Mouse (Mus musculus) stomach, embryonic 15.5 days (tissue): ENCODE measurements around the gene Kynu. TPM values are rescaled to one million over a fixed set of nuclear protein-coding genes. Genes with fewer than 3 reads are reported as not detected.

Experiments
- ATAC-seq: fragments of 200-750 bp; cut with Nextera tagmentation; 2 replicates; pipeline ENCODE4 v1.8.0; 2017; ENCODE audit warnings: low read depth, moderate number of reproducible peaks, moderate TSS enrichment; ENCODE audit not compliant: insufficient read depth, low FRiP score
- H3K27ac ChIP-seq: fragments of 300-500 bp; sonication (generic); 2 replicates; pipeline ENCODE4 v1.5.1; 2015; ENCODE audit warnings: mild to moderate bottlenecking, inconsistent platforms
- H3K27me3 ChIP-seq: fragments of 300-500 bp; sonication (generic); replicated peaks from 2 replicates; pipeline ENCODE4 v1.6.1; 2015; ENCODE audit warnings: inconsistent platforms
- H3K36me3 ChIP-seq: fragments of 300-500 bp; sonication (generic); 2 replicates; pipeline ENCODE4 v1.6.1; 2015; ENCODE audit warnings: inconsistent platforms
- H3K4me1 ChIP-seq: fragments of 300-500 bp; sonication (generic); 2 replicates; pipeline ENCODE4 v1.6.1; 2015; ENCODE audit warnings: inconsistent platforms
- H3K4me2 ChIP-seq: fragments of 300-500 bp; sonication (generic); 2 replicates; pipeline ENCODE4 v1.6.1; 2015; ENCODE audit warnings: mild to moderate bottlenecking, inconsistent platforms
- H3K4me3 ChIP-seq: fragments of 300-500 bp; sonication (generic); replicated peaks from 2 replicates; pipeline ENCODE4 v1.5.1; 2015; ENCODE audit warnings: inconsistent platforms
- H3K9ac ChIP-seq: fragments of 300-500 bp; sonication (generic); 2 replicates; pipeline ENCODE4 v1.6.1; 2015; ENCODE audit warnings: inconsistent platforms
- H3K9me3 ChIP-seq: fragments of 300-500 bp; sonication (generic); 2 replicates; pipeline ENCODE4 v1.6.1; 2016; ENCODE audit warnings: inconsistent platforms
- WGBS: fragments of 180-500 bp; shearing (Covaris S2); methylation state at CpG from one replicate; pipeline ENCODE4 v1.1.7; 2015; 5-methylcytosine and 5-hydroxymethylcytosine counted together
- polyA plus RNA-seq: library from polyadenylated mRNA; unstranded; fragments of >200 nt; fragmentation: Nextera tagmentation; extraction: Ambion mirVana; gene quantifications from 2 replicates; pipeline ENCODE4 v1.2.1, GENCODE M21; 2015

The Kynu gene
- polyA plus RNA-seq, 1 experiment from 2014 or later: 1.5 TPM

GRCm38 (mm10) chr2:43674098-43674497 is 119.0 kb downstream of the Kynu start:
- no peaks in the 10 kb centered on the region for H3K36me3 ChIP-seq
- H3K4me2 ChIP-seq: no peak overlapping the region
- H3K4me3 ChIP-seq: no peak overlapping the region
- H3K9ac ChIP-seq: no peak overlapping the region
- 53% methylated on average over 3 of the region's 3 CpGs for WGBS
- H3K4me1 ChIP-seq: no peaks in the 10 kb centered on the region
- H3K27ac ChIP-seq: no peak overlapping the region
- H3K9me3 ChIP-seq: no peaks in the 10 kb centered on the region
- no peaks in the 10 kb centered on the region for H3K27me3 ChIP-seq
- ATAC-seq: no peak

GRCm38 (mm10) chr2:43675277-43675676 is 120.1 kb downstream of the Kynu start:
- no peak overlapping the region for H3K9ac ChIP-seq
- 65% methylated on average over 4 of the region's 4 CpGs for WGBS
- no peak overlapping the region for H3K4me3 ChIP-seq
- no peaks in the 10 kb centered on the region for H3K36me3 ChIP-seq
- no peaks in the 10 kb centered on the region for H3K9me3 ChIP-seq
- no peaks in the 10 kb centered on the region for H3K27me3 ChIP-seq
- H3K27ac ChIP-seq: no peak overlapping the region
- no peaks in the 10 kb centered on the region for H3K4me1 ChIP-seq
- no peak overlapping the region for H3K4me2 ChIP-seq
- no peak for ATAC-seq

GRCm38 (mm10) chr2:43690402-43690801 is 135.3 kb downstream of the Kynu start:
- 63% methylated on average over 2 of the region's 2 CpGs for whole genome bisulfite sequencing
- no peak overlapping the region for H3K9ac ChIP-seq

GRCm38 (mm10) chr2:43691290-43691689 is 136.2 kb downstream of the Kynu start:
- no peak overlapping the region for H3K4me2 ChIP-seq
- no peaks in the 10 kb centered on the region for H3K27me3 ChIP-seq
- no peak overlapping the region for H3K9ac ChIP-seq
- H3K9me3 ChIP-seq: no peaks in the 10 kb centered on the region
- ATAC-seq: no peak
- 81% methylated on average over 2 of the region's 2 CpGs for WGBS
- no peaks in the 10 kb centered on the region for H3K4me1 ChIP-seq
- no peak overlapping the region for H3K4me3 ChIP-seq
- no peak overlapping the region for H3K27ac ChIP-seq
- no peaks in the 10 kb centered on the region for H3K36me3 ChIP-seq

More at GRCm38 (mm10) chr2:43690402-43690801, 135.3 kb downstream of the Kynu start:
- Histone ChIP-seq H3K4me1 (no peaks in the 10 kb centered on the region), H3K27ac (no peak overlapping the region), H3K9me3 (no peaks in the 10 kb centered on the region), H3K36me3 (no peaks in the 10 kb centered on the region), H3K27me3 (no peaks in the 10 kb centered on the region), H3K4me2 (no peak overlapping the region), H3K4me3 (no peak overlapping the region)
- ATAC-seq: no peak

- 81% methylated on average over 3 of the region's 3 CpGs for WGBS
- no peak overlapping the region for H3K4me3 ChIP-seq
- H3K4me1 ChIP-seq: no peaks in the 10 kb centered on the region
Measured at GRCm38 (mm10) chr2:43695635-43696034, 140.5 kb downstream of the Kynu start.

GRCm38 (mm10) chr2:43712611-43713138 is 157.5 kb downstream of the Kynu start:
- Histone ChIP-seq H3K27ac (no peak overlapping the region), H3K4me1 (no peaks in the 10 kb centered on the region), H3K36me3 (no peaks in the 10 kb centered on the region), H3K4me3 (no peak overlapping the region), H3K27me3 (no peaks in the 10 kb centered on the region), H3K9ac (no peak overlapping the region), H3K4me2 (no peak overlapping the region), H3K9me3 (no peaks in the 10 kb centered on the region)
- WGBS: 93% methylated on average over 2 of the region's 2 CpGs
- no peak for ATAC-seq

More at GRCm38 (mm10) chr2:43695635-43696034, 140.5 kb downstream of the Kynu start:
- Histone ChIP-seq H3K27me3 (no peaks in the 10 kb centered on the region), H3K9me3 (no peaks in the 10 kb centered on the region), H3K27ac (no peak overlapping the region), H3K4me2 (no peak overlapping the region), H3K9ac (no peak overlapping the region), H3K36me3 (no peaks in the 10 kb centered on the region)
- ATAC-seq: no peak

- WGBS: 17% methylated on average over 14 of the region's 14 CpGs
- Histone ChIP-seq H3K9ac (no peak overlapping the region), H3K9me3 (no peaks in the 10 kb centered on the region)
Measured at GRCm38 (mm10) chr2:43722446-43723103, 167.4 kb downstream of the Kynu start.

GRCm38 (mm10) chr2:43723104-43723541 is 168.0 kb downstream of the Kynu start:
- ATAC-seq: peak; percentile 24; the same call in 1 of the 2 replicates
- no peak overlapping the region for H3K9ac ChIP-seq
- peak overlapping the region; percentile 42 for H3K4me2 ChIP-seq
- no peaks in the 10 kb centered on the region for H3K4me1 ChIP-seq
- no peaks in the 10 kb centered on the region for H3K27me3 ChIP-seq
- 59% methylated on average over 7 of the region's 7 CpGs for whole genome bisulfite sequencing
- H3K9me3 ChIP-seq: no peaks in the 10 kb centered on the region
- H3K4me3 ChIP-seq: no peak overlapping the region
- no peak overlapping the region for H3K27ac ChIP-seq
- no peaks in the 10 kb centered on the region for H3K36me3 ChIP-seq

More at GRCm38 (mm10) chr2:43722446-43723103, 167.4 kb downstream of the Kynu start:
- Histone ChIP-seq H3K27ac (no peak overlapping the region), H3K4me3 (no peak overlapping the region), H3K4me1 (no peaks in the 10 kb centered on the region), H3K4me2 (peak overlapping the region; percentile 42), H3K27me3 (no peaks in the 10 kb centered on the region), H3K36me3 (no peaks in the 10 kb centered on the region)
- ATAC-seq: peak; percentile 85

GRCm38 (mm10) chr2:43727181-43727580 is 172.1 kb downstream of the Kynu start:
- ATAC-seq: no peak
- 75% methylated on average over 5 of the region's 5 CpGs for WGBS
- Histone ChIP-seq H3K4me1 (no peaks in the 10 kb centered on the region), H3K4me3 (no peak overlapping the region), H3K27me3 (no peaks in the 10 kb centered on the region), H3K4me2 (no peak overlapping the region), H3K27ac (no peak overlapping the region), H3K9me3 (no peaks in the 10 kb centered on the region), H3K36me3 (no peaks in the 10 kb centered on the region), H3K9ac (no peak overlapping the region)

- no peaks in the 10 kb centered on the region for H3K9me3 ChIP-seq
- WGBS: 72% methylated on average over 8 of the region's 8 CpGs
- no peak overlapping the region for H3K4me2 ChIP-seq
- H3K27ac ChIP-seq: no peak overlapping the region
- H3K4me1 ChIP-seq: no peaks in the 10 kb centered on the region
- H3K4me3 ChIP-seq: no peak overlapping the region
- H3K9ac ChIP-seq: no peak overlapping the region
- no peak for ATAC-seq
- no peaks in the 10 kb centered on the region for H3K36me3 ChIP-seq
- no peaks in the 10 kb centered on the region for H3K27me3 ChIP-seq
Measured at GRCm38 (mm10) chr2:43727693-43728092, 172.6 kb downstream of the Kynu start.

GRCm38 (mm10) chr2:43728831-43729230 is 173.7 kb downstream of the Kynu start:
- Histone ChIP-seq H3K27me3 (no peaks in the 10 kb centered on the region), H3K36me3 (no peaks in the 10 kb centered on the region), H3K27ac (no peak overlapping the region), H3K4me3 (no peak overlapping the region), H3K9ac (no peak overlapping the region), H3K4me1 (no peaks in the 10 kb centered on the region), H3K9me3 (no peaks in the 10 kb centered on the region), H3K4me2 (no peak overlapping the region)
- ATAC-seq: no peak
- WGBS: 92% methylated on average over 3 of the region's 3 CpGs
